Mouse (Mus musculus) liver, embryonic 11.5 days (tissue): ENCODE data around the gene BC004004. TPM values are rescaled to one million over a fixed set of nuclear protein-coding genes. Genes with fewer than 3 reads are reported as not detected.

Source experiments
- ATAC-seq: fragments of 200-750 bp; cut with Nextera tagmentation; replicated peaks from 2 replicates; pipeline ENCODE4 v1.8.0; 2017; ENCODE audit warnings: moderate number of reproducible peaks, mild to moderate bottlenecking, moderate TSS enrichment, moderate library complexity; ENCODE audit not compliant: low FRiP score
- DNase-seq: peaks from one replicate; pipeline ENCODE4 v3.0.0-alpha.2; 2017; ENCODE audit warnings: low spot score
- H3K27ac ChIP-seq: fragments of 300-500 bp; sonication (generic); 2 replicates; pipeline ENCODE4 v1.5.1; 2014; ENCODE audit warnings: mild to moderate bottlenecking, low read depth, low read length, control low read depth
- H3K27me3 ChIP-seq: fragments of 300-500 bp; sonication (generic); replicated peaks from 2 replicates; pipeline ENCODE4 v1.6.1; 2014; ENCODE audit warnings: low read length, mixed read lengths; ENCODE audit not compliant: control insufficient read depth, insufficient read depth
- H3K36me3 ChIP-seq: fragments of 300-500 bp; sonication (generic); 2 replicates; pipeline ENCODE4 v1.6.1; 2014; ENCODE audit warnings: mild to moderate bottlenecking, low read length, moderate library complexity, mixed read lengths; ENCODE audit not compliant: control insufficient read depth, insufficient read depth
- H3K4me1 ChIP-seq: fragments of 300-500 bp; sonication (generic); replicated peaks from 2 replicates; pipeline ENCODE4 v1.6.1; 2014; ENCODE audit warnings: low read length, mixed read lengths; ENCODE audit not compliant: control insufficient read depth, insufficient read depth
- H3K4me2 ChIP-seq: fragments of 300-500 bp; sonication (generic); 2 replicates; pipeline ENCODE4 v1.6.1; 2014; ENCODE audit warnings: mild to moderate bottlenecking, control low read depth, moderate library complexity
- H3K4me3 ChIP-seq: fragments of 300-500 bp; sonication (generic); 2 replicates; pipeline ENCODE4 v1.5.1; 2014; ENCODE audit warnings: low read depth, low read length, control low read depth
- H3K9ac ChIP-seq: fragments of 300-500 bp; sonication (generic); 2 replicates; pipeline ENCODE4 v1.6.1; 2014; ENCODE audit warnings: low read depth, low read length, control low read depth
- H3K9me3 ChIP-seq: fragments of 300-500 bp; sonication (generic); 2 replicates; pipeline ENCODE4 v1.6.1; 2016; ENCODE audit warnings: low read length, inconsistent platforms, mixed read lengths; ENCODE audit not compliant: control insufficient read depth
- WGBS: fragments of 180-500 bp; shearing (Covaris S2); extraction: QIAGEN DNeasy Blood & Tissue Kit; methylation state at CpG from one replicate; pipeline ENCODE4 v1.1.7; 2014; 5-methylcytosine and 5-hydroxymethylcytosine counted together
- polyA plus RNA-seq: library from polyadenylated mRNA; unstranded; fragments of >200 nt; fragmentation: Nextera tagmentation; extraction: Ambion mirVana; gene quantifications from 2 replicates; pipeline ENCODE4 v1.2.1, GENCODE M21; 2014

The BC004004 gene
- polyA plus RNA-seq, 1 experiment from 2014 or later = 70.9 TPM

- DNase-seq (no peak), ATAC-seq (no peak)
- Histone ChIP-seq H3K27ac (no peak overlapping the region), H3K4me2 (no peak overlapping the region), H3K4me1 (no peaks in the 10 kb centered on the region), H3K4me3 (no peak overlapping the region), H3K27me3 (no peaks in the 10 kb centered on the region), H3K9me3 (no peaks in the 10 kb centered on the region; the same call in 1 of the 2 replicates), H3K9ac (no peak overlapping the region), H3K36me3 (no peaks in the 10 kb centered on the region)
- WGBS = 93% methylated on average over 5 of the region's 5 CpGs
Observed at GRCm38 (mm10) chr17:29280422-29280821, 11.8 kb downstream of the BC004004 start.

- DNase-seq = no peak
- ATAC-seq = no peak
- Histone ChIP-seq H3K9ac (no peak overlapping the region), H3K4me2 (no peak overlapping the region), H3K9me3 (no peaks in the 10 kb centered on the region; the same call in 1 of the 2 replicates), H3K36me3 (no peaks in the 10 kb centered on the region), H3K4me1 (no peaks in the 10 kb centered on the region), H3K27ac (no peak overlapping the region), H3K4me3 (no peak overlapping the region), H3K27me3 (no peaks in the 10 kb centered on the region)
- 84% methylated on average over 5 of the region's 5 CpGs for WGBS
Observed at GRCm38 (mm10) chr17:29281541-29281940, 13.0 kb downstream of the BC004004 start.

- no peaks in the 10 kb centered on the region for H3K4me1 ChIP-seq
- no peak overlapping the region for H3K4me3 ChIP-seq
- no peak overlapping the region for H3K27ac ChIP-seq
- no peaks in the 10 kb centered on the region for H3K36me3 ChIP-seq
- WGBS = 87% methylated on average over 21 of the region's 21 CpGs
- H3K9ac ChIP-seq = no peak overlapping the region
- no peaks in the 10 kb centered on the region for H3K27me3 ChIP-seq
- no peak overlapping the region for H3K4me2 ChIP-seq
- no peak for ATAC-seq
- no peak for DNase-seq
- no peaks in the 10 kb centered on the region; the same call in 1 of the 2 replicates for H3K9me3 ChIP-seq
Observed at GRCm38 (mm10) chr17:29282216-29282952, 13.8 kb downstream of the BC004004 start.

GRCm38 (mm10) chr17:29291793-29292192 lies 23.2 kb downstream of the BC004004 start:
- Histone ChIP-seq H3K36me3 (peaks cover 3% of the 10 kb centered on the region; the same call in 1 of the 2 replicates), H3K9me3 (no peaks in the 10 kb centered on the region), H3K9ac (no peak overlapping the region), H3K4me2 (no peak overlapping the region), H3K4me1 (peaks cover 3% of the 10 kb centered on the region; the same call in 1 of the 2 replicates), H3K27me3 (no peaks in the 10 kb centered on the region), H3K27ac (no peak overlapping the region), H3K4me3 (no peak overlapping the region)
- 89% methylated on average over 7 of the region's 7 CpGs for WGBS
- no peak for DNase-seq
- ATAC-seq = no peak

GRCm38 (mm10) chr17:29292996-29293395 lies 24.4 kb downstream of the BC004004 start:
- no peak overlapping the region for H3K27ac ChIP-seq
- H3K27me3 ChIP-seq = no peaks in the 10 kb centered on the region
- ATAC-seq (no peak), DNase-seq (no peak)
- H3K9ac ChIP-seq = no peak overlapping the region
- H3K4me1 ChIP-seq = peaks cover 3% of the 10 kb centered on the region; the same call in 1 of the 2 replicates
- no peaks in the 10 kb centered on the region for H3K9me3 ChIP-seq
- WGBS = 73% methylated on average over 3 of the region's 3 CpGs
- no peak overlapping the region for H3K4me3 ChIP-seq
- H3K36me3 ChIP-seq = peaks cover 3% of the 10 kb centered on the region; the same call in 1 of the 2 replicates
- no peak overlapping the region for H3K4me2 ChIP-seq

- Histone ChIP-seq H3K9ac (no peak overlapping the region), H3K4me2 (no peak overlapping the region), H3K36me3 (peaks cover 9% of the 10 kb centered on the region; the same call in 1 of the 2 replicates), H3K27me3 (no peaks in the 10 kb centered on the region), H3K4me1 (peaks cover 3% of the 10 kb centered on the region; the same call in 1 of the 2 replicates), H3K27ac (no peak overlapping the region), H3K9me3 (no peaks in the 10 kb centered on the region), H3K4me3 (no peak overlapping the region)
- no peak for ATAC-seq
- no peak for DNase-seq
- 82% methylated on average over 9 of the region's 9 CpGs for WGBS
Observed at GRCm38 (mm10) chr17:29293807-29294605, 25.4 kb downstream of the BC004004 start.

- 72% methylated on average over 5 of the region's 5 CpGs for WGBS
- Histone ChIP-seq H3K36me3 (peaks cover 19% of the 10 kb centered on the region), H3K27ac (no peak overlapping the region), H3K4me1 (peaks cover 3% of the 10 kb centered on the region; the same call in 1 of the 2 replicates), H3K9ac (no peak overlapping the region), H3K27me3 (no peaks in the 10 kb centered on the region), H3K4me2 (no peak overlapping the region), H3K9me3 (no peaks in the 10 kb centered on the region), H3K4me3 (no peak overlapping the region)
- ATAC-seq (0 out of 2 replicates have a peak, but pooled peaks have one; percentile 5), DNase-seq (no peak)
Observed at GRCm38 (mm10) chr17:29295835-29296234, 27.2 kb downstream of the BC004004 start.

- Histone ChIP-seq H3K4me2 (no peak overlapping the region), H3K4me3 (no peak overlapping the region), H3K27me3 (no peaks in the 10 kb centered on the region), H3K9ac (no peak overlapping the region), H3K36me3 (peaks cover 21% of the 10 kb centered on the region), H3K4me1 (peaks cover 3% of the 10 kb centered on the region; the same call in 1 of the 2 replicates), H3K9me3 (no peaks in the 10 kb centered on the region), H3K27ac (no peak overlapping the region)
- DNase-seq = no peak
- ATAC-seq = no peak
- 70% methylated on average over 10 of the region's 10 CpGs for WGBS
Observed at GRCm38 (mm10) chr17:29297321-29297720, 28.7 kb downstream of the BC004004 start.
